Mouse (Mus musculus) heart, adult 2 months (tissue): ENCODE data around the gene Ofd1.

Experiments used
- EP300 ChIP-seq: fragments of 200-500 bp; IDR thresholded peaks from 2 replicates; pipeline ENCODE4 v1.6.1; 2011; ENCODE audit warnings: low read depth, low read length, control low read depth; ENCODE audit not compliant: insufficient read depth
- POLR2A ChIP-seq: fragments of 200-500 bp; IDR thresholded peaks from 2 replicates; pipeline ENCODE4 v1.6.1; 2011; ENCODE audit warnings: mild to moderate bottlenecking, low read depth, low read length, control low read depth; ENCODE audit not compliant: insufficient read depth

GRCm38 (mm10) chrX:166354913-166355312 lies 85.6 kb downstream of the Ofd1 start:
- TF ChIP-seq EP300: no peak
- no peak for TF ChIP-seq POLR2A
